Mouse (Mus musculus): ENCODE results near the gene Gcnt2.
"Not testable (repeated sequence)": the region's sequence is repeated elsewhere in the genome, so short reads cannot be mapped to it uniquely, and the experiment has no call there.

Gene Gcnt2

GRCm38 (mm10) chr13:40906528-40906927 is 47.0 kb downstream of the Gcnt2 start:
- no peak for DNase-seq (ENCODE audit: low spot score)

GRCm38 (mm10) chr13:40907274-40907673 is 47.7 kb downstream of the Gcnt2 start:
- no peak for DNase-seq (ENCODE audit: low spot score)

GRCm38 (mm10) chr13:40908044-40908443 is 48.5 kb downstream of the Gcnt2 start:
- DNase-seq (ENCODE audit: low spot score) = no peak

- DNase-seq (ENCODE audit: low spot score) = no peak
Measured at GRCm38 (mm10) chr13:40909060-40909459, 49.5 kb downstream of the Gcnt2 start.

- no peak for DNase-seq (ENCODE audit: low spot score)
Measured at GRCm38 (mm10) chr13:40910047-40910446, 50.5 kb downstream of the Gcnt2 start.

GRCm38 (mm10) chr13:40911951-40912350 is 52.4 kb downstream of the Gcnt2 start:
- DNase-seq (ENCODE audit: low spot score) = no peak

GRCm38 (mm10) chr13:40913395-40914018 is 54.0 kb downstream of the Gcnt2 start:
- DNase-seq (ENCODE audit: low spot score) = no peak

GRCm38 (mm10) chr13:40914053-40914585 is 54.6 kb downstream of the Gcnt2 start:
- no peak for DNase-seq (ENCODE audit: low spot score)

GRCm38 (mm10) chr13:40916321-40917160 is 57.0 kb downstream of the Gcnt2 start:
- DNase-seq (ENCODE audit: low spot score) = no peak

GRCm38 (mm10) chr13:40917161-40918091 is 57.9 kb downstream of the Gcnt2 start:
- DNase-seq (ENCODE audit: low spot score) = peak; percentile 36

GRCm38 (mm10) chr13:40921326-40922059 is 61.9 kb downstream of the Gcnt2 start:
- no peak for DNase-seq (ENCODE audit: low spot score)

- no peak for DNase-seq (ENCODE audit: low spot score)
Measured at GRCm38 (mm10) chr13:40922311-40922877, 62.8 kb downstream of the Gcnt2 start.

- no peak for DNase-seq (ENCODE audit: low spot score)
Measured at GRCm38 (mm10) chr13:40923756-40924315, 64.3 kb downstream of the Gcnt2 start.

- DNase-seq (ENCODE audit: low spot score) = no peak
Measured at GRCm38 (mm10) chr13:40928192-40928898, 68.8 kb downstream of the Gcnt2 start.

- DNase-seq (ENCODE audit: low spot score) = not testable (repeated sequence)
Measured at GRCm38 (mm10) chr13:40931871-40932270, 72.3 kb downstream of the Gcnt2 start.

GRCm38 (mm10) chr13:40932573-40932972 is 73.0 kb downstream of the Gcnt2 start:
- DNase-seq (ENCODE audit: low spot score) = no peak

GRCm38 (mm10) chr13:40934341-40934740 is 74.8 kb downstream of the Gcnt2 start:
- DNase-seq (ENCODE audit: low spot score) = no peak

- DNase-seq (ENCODE audit: low spot score) = no peak
Measured at GRCm38 (mm10) chr13:40937586-40937985, 78.0 kb downstream of the Gcnt2 start.

- DNase-seq (ENCODE audit: low spot score) = no peak
Measured at GRCm38 (mm10) chr13:40938485-40939357, 79.2 kb downstream of the Gcnt2 start.
